Mouse (Mus musculus): ENCODE measurements at regions not wholly inside any gene's neighbourhood (a gene's known extent, or its start where the extent isn't known, plus 50 kb on each side); places are given as distances from the start of the nearest gene placed in this dataset.

DNA sequence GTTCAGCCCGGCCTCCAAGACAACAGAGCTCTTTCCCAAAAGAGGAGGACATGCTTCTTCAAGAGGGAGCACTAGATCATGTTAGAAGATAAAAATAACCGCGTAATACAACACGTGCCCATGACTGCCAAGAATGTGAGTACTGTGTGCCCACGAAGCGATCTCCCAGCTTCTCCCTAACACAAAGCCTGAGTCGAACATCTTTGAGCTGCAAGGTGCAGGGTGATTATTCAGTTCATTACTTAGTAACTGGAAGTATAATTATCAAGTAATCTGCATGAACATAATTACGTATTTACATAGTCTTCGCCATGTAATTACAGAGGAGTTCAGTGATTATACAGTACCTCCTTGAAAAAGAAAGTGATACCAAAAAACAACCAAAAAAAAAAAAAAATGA lies 269.7 kb downstream of the Efnb2 start:
- no peak for DNase-seq (ENCODE audit: low spot score)

DNA sequence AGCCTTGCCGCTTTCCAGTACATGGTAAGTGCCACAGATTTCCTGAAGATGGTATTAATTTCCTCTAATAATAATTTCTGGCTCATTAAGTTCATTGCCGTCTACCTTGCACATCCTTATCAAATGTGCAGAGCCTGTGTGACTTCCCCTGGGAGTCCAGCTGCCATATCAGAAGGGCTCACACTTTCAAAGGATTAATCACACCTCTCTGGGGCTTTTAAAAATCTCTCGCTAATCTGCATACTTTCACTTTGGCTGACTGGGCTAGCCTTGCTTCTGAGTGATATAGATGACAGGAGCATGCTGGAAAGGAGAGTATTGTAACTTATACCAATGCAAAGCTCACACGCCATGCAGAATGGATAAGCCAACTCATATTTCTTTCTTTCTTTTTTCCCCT lies 282.8 kb downstream of the Efnb2 start:
- DNase-seq (ENCODE audit: low spot score), result no peak

DNA sequence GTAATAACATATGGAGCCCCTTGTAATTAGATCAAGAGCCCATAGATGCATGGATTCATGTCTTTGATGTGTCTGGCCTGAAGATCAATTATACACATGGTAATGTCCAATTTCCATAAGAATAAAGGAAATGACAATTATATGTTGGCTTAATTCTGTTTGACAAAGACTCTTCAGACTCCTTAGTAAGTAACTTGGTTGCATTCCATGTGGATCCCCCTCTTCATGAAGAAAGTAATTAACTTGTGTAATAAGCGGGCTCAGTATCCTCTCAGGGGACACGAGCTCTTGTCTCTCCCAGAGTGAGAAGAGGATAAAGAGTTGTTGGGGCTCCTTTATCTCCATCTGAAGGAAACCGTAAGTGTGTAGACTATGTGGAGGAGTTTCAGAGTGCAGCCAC lies 284.3 kb downstream of the Efnb2 start:
- no peak for DNase-seq (ENCODE audit: low spot score)

DNA sequence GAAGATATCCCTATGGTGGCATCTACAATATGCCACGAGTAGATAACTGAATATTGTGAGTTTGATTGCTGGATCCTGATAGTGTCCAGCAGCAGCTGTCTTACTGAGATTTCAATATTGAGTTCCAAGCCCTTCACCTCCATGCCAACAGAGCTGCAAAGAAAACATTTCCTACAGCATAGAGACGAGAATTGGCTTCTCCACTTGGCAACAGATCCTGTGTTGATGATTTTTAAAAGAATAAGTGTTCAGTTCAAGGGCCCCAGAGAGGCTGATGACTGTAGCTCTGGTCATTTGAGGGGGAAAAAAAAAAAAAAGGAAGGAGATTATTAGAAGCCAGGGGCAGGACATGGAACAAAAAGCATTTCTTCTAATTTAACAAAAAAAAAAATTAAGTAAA lies 284.7 kb downstream of the Efnb2 start:
- no peak for DNase-seq (ENCODE audit: low spot score)

DNA sequence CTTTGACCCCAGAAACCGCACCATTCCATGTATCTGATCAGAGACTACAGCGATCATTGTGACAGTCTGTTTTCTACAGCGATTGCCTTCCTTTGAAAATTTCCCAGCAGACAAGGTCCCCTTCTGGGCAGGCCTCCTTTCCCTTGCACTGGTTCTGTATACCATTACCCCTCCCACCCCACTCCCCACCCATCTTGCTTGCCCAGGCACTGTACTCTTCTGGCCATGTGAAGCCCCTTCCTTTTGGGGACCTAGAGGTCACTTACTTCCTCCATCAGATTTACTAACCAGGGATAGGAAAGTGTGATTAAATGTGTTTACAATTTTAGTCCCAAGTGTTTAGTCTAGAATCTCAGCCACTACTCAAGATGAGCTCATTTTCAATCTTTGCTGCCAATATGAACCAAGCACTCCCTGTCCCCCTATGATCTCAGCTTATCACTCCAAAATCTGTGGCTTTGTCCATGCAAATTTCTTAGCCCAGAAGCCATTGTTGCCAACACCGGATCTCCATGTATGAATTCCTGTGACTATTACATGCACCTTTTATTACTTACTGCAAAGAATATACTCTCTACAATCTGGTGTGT lies 293.7 kb downstream of the Efnb2 start:
- no peak for DNase-seq (ENCODE audit: low spot score)

DNA sequence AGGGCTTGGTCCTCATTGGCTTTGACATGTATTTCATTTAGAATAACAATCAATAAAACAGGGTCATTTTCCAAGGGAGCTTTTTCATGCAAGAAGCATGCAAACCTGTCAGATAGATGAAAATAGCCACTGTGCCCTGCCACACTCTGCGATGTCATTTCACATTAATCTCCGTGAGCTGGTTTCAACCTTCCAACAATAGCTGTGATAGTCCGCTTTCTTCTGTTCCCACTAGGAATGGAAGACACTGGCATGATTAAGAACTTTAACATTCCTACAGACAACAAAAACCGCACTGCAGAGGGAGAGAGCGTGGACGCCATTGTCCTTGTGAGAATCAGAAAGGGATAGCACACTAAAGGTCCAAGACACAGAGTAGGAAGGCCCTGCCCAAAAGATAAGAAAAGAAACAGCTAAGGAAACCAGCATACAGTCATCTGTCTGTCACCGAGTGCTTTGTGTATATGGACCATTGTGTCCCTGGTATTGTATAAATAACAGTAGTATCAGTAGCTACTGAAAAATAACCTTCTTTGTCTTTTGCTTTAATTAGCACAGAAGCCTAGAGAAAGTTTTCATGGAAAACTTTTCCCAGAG lies 299.0 kb downstream of the Efnb2 start:
- peak; percentile 76 for DNase-seq (ENCODE audit: low spot score)

DNA sequence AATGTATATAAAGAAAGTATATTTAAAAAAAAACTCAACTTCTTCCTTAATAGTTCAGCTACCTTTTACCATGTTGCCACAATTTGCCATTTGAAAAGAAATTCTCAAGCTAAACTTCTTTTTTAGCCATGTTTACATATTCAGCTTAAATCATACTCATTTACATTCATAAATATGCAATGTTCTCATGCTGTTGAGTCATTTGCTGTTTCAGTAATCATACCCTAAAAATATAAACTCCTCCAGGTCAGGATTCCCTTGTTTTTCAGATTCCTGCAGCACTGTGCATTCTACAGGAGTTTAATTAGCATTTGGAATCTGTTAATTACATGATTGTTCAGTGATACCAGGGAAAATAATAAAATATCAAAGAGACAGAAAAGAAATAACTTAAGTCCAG lies 300.5 kb downstream of the Efnb2 start:
- no peak for DNase-seq (ENCODE audit: low spot score)

DNA sequence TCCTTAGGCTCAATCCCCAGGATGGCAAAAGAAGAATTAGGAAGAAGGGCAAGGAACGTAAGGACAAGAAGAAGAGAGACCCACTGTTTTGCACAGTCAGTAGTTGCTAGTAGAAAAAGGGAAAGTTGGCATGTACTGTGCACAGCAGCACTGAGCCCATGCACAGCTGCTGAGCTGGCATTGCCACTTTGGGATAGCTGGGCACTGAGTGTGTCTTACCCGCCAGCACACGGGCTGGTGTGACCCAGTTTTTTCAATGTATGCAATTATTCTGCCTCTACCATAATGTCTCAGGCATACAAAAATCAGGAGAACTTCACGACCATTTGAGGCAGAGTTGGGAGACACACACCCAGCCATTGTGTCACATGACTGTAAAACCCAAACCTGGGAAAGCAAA lies 306.1 kb downstream of the Efnb2 start:
- DNase-seq (ENCODE audit: low spot score), result no peak

DNA sequence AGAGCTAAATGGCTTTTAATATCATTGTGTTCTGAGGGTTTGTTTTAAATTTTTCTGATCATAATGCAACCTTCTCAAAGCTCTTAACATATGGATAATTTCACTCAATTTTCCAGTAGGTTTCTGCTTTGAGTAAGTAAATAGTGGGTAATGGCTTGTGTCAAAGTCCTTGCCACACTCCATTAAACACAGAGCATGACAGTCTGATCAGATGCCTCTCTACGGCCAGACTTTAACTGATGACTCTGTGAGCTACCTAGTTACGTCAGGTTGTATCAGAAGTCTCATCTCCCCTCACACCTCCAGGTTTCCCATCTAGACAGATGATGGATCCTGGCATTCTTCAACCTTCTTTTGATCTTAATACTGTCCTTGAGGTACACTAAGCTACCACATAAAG lies 316.4 kb downstream of the Efnb2 start:
- DNase-seq (ENCODE audit: low spot score), result no peak

DNA sequence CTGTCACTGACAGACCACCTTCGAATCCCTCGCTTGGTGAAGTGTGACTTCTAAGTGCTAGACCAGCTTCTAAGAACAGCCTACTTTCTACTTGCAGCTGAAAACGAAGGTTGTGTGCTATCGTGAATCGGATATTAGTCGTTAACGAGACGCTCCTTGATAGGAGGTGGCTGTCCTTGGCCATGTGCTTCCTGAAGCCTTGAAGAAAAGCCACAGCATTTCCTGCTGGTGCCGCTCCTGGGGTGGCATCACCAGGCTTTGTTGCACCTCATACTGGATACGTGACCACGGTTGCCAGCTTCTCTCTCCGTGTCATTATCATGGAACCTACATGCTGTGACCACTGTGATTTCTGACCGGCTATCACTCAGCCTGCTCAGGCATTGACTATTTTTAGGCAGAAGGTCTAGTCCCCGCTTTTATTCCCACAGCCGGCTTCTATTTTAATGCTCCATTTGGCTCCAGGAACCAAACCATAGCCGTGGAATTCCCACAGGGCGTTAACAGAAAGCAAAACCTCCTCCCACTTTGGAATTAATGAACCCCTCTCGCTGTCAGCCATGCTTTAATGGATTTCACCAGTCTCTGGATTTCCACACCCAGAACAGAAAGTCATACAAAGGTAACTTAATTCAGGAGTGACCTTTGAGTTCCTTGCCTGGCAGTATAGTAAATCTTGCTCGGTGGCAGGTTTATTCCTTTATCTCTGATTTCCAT lies 325.6 kb downstream of the Efnb2 start:
- DNase-seq (ENCODE audit: low spot score), result no peak

DNA sequence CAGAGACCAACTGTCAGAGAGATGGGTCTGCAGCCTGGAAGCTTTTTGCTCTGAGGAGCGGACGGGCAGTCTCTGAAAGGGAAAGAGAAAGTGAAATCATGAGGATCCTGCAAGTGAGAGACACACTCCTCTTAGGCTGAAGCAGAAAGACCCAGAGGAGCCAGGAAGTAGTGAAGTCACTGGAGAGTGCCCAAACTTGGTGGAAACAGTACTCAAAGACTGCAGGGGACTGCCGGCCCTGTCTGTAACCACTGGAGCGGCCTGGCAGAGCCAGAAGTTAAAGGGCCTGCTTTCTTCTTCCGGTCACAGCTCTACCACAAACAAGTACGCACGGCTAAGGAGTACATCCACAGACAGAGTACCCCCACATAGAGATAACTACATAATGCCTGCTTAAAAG lies 326.5 kb downstream of the Efnb2 start:
- no peak for DNase-seq (ENCODE audit: low spot score)

DNA sequence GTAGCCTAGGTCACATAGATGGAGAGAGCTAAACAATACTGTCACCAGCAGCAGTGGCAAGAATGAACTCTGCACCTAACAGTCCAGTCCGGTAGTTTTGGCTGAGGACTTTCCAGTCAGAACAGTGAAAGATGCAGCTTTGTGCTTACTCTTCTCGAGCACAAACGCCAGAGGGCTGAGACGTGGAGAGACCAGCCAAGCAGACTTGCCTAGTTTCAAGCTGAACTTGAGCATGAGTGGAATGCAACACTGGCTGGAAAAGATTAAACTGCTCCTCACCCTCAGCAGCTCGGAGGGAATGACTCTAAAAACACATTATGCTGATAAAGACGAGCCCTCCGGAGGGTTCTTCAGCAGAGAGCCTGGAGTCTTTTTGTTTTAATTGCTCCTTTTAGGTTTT lies 329.8 kb downstream of the Efnb2 start:
- no peak for DNase-seq (ENCODE audit: low spot score)

DNA sequence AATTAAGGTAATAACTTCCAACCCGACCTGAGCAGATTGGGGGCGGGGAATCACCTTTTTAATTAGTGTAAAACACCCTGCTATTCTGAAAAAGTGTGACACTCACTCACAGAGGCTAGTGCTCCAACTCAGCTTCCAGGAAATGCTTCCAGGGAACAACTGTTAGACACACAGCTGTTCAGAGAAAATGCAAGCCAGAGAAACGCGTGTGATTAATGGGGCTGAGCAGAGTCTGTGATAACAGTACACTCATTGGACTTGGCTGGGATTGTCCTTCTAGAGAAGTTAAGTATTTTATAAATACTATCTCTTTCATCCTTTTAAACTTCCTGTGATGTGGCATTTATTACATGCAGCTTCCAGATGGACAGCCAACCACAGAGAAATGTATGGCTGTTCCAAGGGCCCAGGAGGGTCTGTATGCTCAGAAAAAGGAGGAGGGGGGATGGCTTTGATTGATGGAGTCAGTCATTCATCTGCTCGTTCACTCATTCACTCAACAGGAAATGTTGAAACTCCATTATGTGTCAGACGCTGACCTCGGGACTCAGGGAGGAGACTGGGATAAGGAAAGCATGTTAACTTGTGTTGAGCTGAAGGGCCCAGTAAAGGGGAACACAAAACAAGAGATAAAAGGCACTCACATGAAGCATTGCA lies 332.9 kb downstream of the Efnb2 start:
- peak; percentile 35 for DNase-seq (ENCODE audit: low spot score)

DNA sequence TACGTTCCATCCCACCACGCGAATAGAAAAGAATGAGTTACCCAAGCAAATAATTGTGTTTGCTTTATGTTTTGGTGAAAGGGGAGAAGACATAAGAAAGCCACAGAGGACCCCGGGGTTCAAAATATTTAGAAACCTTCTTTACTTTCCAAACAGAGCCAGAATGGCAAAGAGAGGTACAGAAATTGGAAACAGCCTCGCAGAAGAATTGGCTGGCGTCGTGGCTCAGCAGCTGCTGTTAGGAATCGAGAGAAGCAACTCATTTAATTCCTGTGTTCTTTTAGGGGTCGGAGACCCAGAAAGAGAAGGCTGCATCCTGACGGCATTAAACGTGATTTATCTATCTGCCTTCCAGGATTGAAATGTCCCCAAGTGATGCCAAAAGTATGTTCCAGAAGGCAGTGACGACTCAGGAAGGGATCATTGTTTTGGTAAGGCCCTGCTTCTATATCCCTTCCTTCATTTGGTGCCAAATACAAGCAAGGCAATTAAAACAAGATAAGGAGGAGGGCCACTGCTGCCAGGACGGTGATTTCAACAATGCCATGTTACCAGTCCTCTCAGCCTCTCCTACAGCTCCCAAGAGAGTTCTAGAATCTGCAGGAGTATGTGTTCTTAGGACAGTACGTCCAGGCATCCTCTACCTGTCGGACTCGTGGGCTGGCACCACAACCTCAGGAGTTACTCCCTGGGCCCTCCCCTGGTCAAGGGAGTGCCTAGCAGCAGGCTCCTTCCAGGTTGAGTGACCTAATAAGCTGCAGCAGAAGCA lies 334.8 kb downstream of the Efnb2 start:
- no peak for DNase-seq (ENCODE audit: low spot score)

DNA sequence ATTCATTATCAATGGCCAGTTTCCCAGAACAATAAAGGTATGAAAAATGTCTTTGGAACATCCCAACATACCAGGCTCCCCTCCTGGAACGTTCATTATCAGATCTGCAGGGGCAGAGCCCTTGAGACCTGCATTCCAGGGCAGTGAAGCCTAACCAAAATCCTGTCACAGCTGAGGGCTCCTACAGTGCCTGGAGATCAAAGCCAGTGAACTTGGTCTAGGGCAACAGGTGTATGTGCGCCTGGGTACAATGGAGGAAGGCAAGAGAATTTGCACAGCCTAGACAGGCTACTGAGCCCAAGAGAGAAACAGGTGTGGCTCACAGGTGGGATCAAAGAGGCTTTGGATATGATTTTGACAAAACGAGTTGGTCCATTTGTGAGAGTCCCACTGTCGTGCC lies 335.6 kb downstream of the Efnb2 start:
- DNase-seq (ENCODE audit: low spot score), result no peak

DNA sequence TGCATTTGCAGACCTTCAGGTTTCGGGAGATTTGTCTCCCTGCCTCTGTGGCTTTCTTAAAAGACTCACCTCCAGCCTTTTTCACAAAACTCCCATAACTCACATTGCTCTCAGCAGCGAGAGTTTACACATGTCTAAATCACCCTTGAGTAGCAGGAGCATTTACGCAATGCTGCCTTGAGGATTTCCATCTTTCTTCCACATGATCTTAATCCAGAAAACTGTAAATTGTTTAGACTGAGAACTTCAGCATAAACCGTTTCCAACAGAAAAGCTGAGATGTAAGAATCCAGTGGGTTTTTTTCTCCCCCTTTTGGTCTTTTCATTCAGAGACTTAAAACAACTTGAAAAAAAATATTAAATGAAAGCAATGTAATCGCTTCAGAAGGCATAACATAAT lies 336.5 kb downstream of the Efnb2 start:
- DNase-seq (ENCODE audit: low spot score), result no peak

DNA sequence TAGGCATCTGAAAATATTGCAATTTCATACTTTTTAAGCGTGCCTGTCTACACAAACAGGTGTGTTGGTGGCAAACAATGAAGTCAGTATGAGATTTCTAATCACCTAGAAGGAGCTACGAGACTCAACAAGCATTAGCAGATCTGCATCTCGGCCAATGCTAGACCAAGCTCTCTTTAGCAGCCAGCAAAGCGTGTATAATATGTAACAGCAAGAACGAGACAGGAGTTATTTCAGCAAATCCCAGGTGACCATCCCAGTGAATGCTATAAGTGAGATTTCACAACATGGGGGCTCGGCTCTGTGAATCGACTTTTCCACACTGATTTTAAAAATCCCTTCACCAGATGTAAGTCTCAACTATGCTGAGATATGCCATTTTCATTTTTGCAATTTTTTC lies 352.8 kb downstream of the Efnb2 start:
- DNase-seq (ENCODE audit: low spot score), result peak; percentile 46

DNA sequence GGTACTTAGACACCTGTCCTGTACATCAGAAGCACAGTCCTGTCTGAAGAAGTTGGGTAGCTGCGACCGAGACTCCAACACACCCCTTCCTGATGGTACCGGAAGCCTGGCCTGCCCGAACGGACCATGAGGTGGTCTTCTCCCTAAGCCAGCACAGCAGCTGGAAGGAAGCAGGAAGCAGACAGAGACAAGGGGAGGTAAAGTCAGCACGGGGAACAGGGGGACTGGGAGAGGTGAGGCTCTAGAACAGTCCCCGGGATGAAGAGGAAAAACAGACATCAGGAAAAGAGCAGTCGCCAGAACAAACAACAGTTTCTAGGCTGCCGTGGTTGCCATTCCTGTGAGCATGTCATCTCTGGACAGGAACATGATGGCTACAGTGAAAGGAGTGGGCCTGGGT lies 353.6 kb downstream of the Efnb2 start:
- no peak for DNase-seq (ENCODE audit: low spot score)

DNA sequence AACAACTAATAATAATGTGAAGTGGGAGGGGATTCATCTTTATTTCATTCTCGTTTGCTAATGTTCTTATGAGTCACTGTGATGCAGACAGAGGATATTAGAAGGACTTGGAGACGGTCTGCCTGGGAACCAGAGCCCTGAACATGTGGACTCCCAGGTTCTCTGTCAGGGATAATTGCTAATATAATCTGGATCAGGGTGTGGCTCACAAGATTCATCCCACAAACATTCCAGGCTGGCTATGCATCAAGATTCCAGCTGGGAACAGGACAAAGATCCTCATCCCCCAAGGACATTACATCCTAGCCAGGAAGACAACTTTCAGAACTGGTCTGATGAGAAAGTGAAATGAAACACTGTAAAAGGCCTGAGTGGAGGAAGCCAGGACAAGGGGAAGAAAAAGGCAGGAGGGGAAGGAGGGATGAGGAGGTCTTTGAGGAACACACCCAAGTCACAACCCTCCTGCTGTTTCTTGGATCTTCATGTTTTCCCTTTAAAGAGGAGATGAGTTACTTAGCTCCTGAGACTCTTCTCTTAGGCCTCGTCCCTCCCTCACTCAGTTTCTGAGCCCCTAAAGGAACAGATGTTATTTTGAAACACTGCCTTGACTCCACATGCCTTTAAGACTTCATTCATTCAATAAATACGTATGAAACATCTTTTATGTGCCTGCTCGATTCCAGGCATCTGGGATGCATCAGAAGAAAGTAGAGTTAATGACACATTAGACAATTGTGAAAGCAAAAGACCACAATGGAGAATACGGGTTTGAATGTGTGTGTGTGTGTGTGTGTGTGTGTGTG lies 360.9 kb downstream of the Efnb2 start:
- DNase-seq (ENCODE audit: low spot score), result no peak

DNA sequence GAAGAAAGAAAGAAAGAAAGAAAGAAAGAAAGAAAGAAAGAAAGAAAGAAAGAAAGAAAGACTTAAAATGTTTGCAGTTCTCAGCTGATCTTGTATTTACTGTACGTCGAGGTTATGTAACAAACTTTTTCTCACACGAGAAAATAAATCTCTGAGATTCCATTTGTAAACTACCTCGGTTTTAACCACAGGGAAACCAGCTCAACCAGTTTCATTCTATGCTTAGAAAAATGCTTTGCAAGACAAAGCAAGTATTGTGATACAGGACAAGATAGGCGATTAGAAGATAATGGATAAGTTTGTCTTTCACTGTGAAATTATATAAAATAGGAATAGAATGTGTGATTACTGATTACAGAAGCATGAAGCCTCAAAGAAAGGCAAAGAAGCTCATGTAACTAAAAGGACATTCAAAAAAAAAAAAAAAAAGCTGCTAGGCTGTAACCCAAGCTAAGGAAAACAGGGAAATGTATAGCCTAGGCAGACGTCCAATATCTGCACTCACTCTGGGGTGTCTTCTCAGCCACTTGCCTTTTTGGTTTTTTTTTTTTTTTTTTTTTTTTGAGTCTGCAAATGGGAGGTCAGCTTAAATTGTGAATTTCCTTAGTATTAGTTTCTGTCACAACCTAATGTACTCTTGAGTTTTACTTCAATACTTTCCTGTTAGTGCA lies 368.3 kb downstream of the Efnb2 start:
- no peak for DNase-seq (ENCODE audit: low spot score)

DNA sequence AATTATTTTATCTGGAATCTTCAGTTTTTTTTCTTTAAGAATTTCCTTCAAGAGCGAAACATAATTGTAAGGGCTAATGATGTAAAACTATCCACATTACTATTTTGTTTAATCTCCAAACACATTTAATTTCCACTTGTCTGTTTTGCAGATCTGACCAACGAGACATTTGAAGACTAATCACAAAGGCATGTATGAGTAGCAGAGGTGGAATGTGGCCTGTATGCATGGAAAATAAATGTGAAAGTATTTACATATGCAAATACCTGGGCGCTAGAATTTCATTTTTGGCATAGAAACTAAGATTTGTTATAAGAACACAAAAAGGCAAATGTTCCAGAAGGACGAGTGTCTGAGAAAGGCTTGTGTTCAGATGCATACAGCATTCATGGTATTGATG lies 375.2 kb downstream of the Efnb2 start:
- no peak for DNase-seq (ENCODE audit: low spot score)
